Mouse (Mus musculus) forebrain, embryonic 10.5 days (tissue): ENCODE results near the gene Prom1. TPM values are rescaled to one million over a fixed set of nuclear protein-coding genes. Genes with fewer than 3 reads are reported as not detected.
"Not testable (repeated sequence)": the region's sequence is repeated elsewhere in the genome, so short reads cannot be mapped to it uniquely, and the experiment has no call there.

Experiments used
- DNase-seq: peaks from one replicate; pipeline ENCODE4 v3.0.0-alpha.2; 2017; ENCODE audit warnings: low spot score; ENCODE audit errors: extremely low spot score
- H3K27ac ChIP-seq: fragments of 300-500 bp; sonication (generic); 2 replicates; pipeline ENCODE4 v1.5.1; 2016; ENCODE audit warnings: mild to moderate bottlenecking
- H3K27me3 ChIP-seq: fragments of 300-500 bp; sonication (generic); 2 replicates; pipeline ENCODE4 v1.6.1; 2016; ENCODE audit warnings: mild to moderate bottlenecking; ENCODE audit not compliant: poor library complexity, severe bottlenecking
- H3K36me3 ChIP-seq: fragments of 300-500 bp; sonication (generic); replicated peaks from 2 replicates; pipeline ENCODE4 v1.6.1; 2016; ENCODE audit warnings: mild to moderate bottlenecking, moderate library complexity
- H3K4me1 ChIP-seq: fragments of 300-500 bp; sonication (generic); 2 replicates; pipeline ENCODE4 v1.6.1; 2016
- H3K4me3 ChIP-seq: fragments of 300-500 bp; sonication (generic); 2 replicates; pipeline ENCODE4 v1.5.1; 2016; ENCODE audit warnings: mild to moderate bottlenecking, moderate library complexity
- H3K9me3 ChIP-seq: fragments of 300-500 bp; sonication (generic); 2 replicates; pipeline ENCODE4 v1.6.1; 2016; ENCODE audit warnings: mild to moderate bottlenecking, moderate library complexity
- WGBS: fragments of 180-500 bp; shearing (Covaris S2); methylation state at CpG from one replicate; pipeline ENCODE4 v1.1.7; 2016; 5-methylcytosine and 5-hydroxymethylcytosine counted together
- polyA plus RNA-seq: library from polyadenylated mRNA; unstranded; fragments of >200 nt; fragmentation: Nextera tagmentation; extraction: Ambion mirVana; gene quantifications from 2 replicates; pipeline ENCODE4 v1.2.1, GENCODE M21; 2016

Gene Prom1
- polyA plus RNA-seq, result 130 and 147 TPM in 2 replicates

GRCm38 (mm10) chr5:44101231-44102110 is at the start of gene Prom1:
Prom1 (minus strand) TSS chr5:44102032.
- Histone ChIP-seq H3K4me3 (peak within 1 kb of the TSS; percentile 81), H3K4me1 (peaks cover 65% of the 10 kb centered on the region), H3K9me3 (no peaks in the 10 kb centered on the region; the same call in 1 of the 2 replicates), H3K36me3 (peaks cover 22% of the 10 kb centered on the region), H3K27me3 (no peaks in the 10 kb centered on the region; the same call in 1 of the 2 replicates), H3K27ac (peak within 1 kb of the TSS; percentile 99)
- peak; percentile 80 for DNase-seq
- WGBS, result under 1% methylated on average over 44 of the region's 44 CpGs

- Histone ChIP-seq H3K4me3 (no peak overlapping the region), H3K36me3 (no peaks in the 10 kb centered on the region), H3K9me3 (peaks cover 6% of the 10 kb centered on the region; the same call in 1 of the 2 replicates), H3K27me3 (peaks cover 8% of the 10 kb centered on the region), H3K27ac (no peak overlapping the region), H3K4me1 (peaks cover 14% of the 10 kb centered on the region)
- DNase-seq, result no peak
- WGBS, result 94% methylated on average over 3 of the region's 3 CpGs
Measured at GRCm38 (mm10) chr5:44147732-44148131, 45.9 kb upstream of the Prom1 start.

GRCm38 (mm10) chr5:44146437-44147332 is 44.9 kb upstream of the Prom1 start:
- peaks cover 6% of the 10 kb centered on the region; the same call in 1 of the 2 replicates for H3K9me3 ChIP-seq
- H3K36me3 ChIP-seq, result no peaks in the 10 kb centered on the region
- H3K4me1 ChIP-seq, result peaks cover 14% of the 10 kb centered on the region
- no peak overlapping the region for H3K4me3 ChIP-seq
- no peak for DNase-seq
- WGBS, result 87% methylated on average over 6 of the region's 6 CpGs
- no peak overlapping the region for H3K27ac ChIP-seq
- H3K27me3 ChIP-seq, result peaks cover 8% of the 10 kb centered on the region

- Histone ChIP-seq H3K27me3 (peaks cover 8% of the 10 kb centered on the region), H3K36me3 (no peaks in the 10 kb centered on the region), H3K4me3 (no peak overlapping the region), H3K27ac (no peak overlapping the region), H3K4me1 (peaks cover 14% of the 10 kb centered on the region), H3K9me3 (no peaks in the 10 kb centered on the region)
- WGBS, result 24% methylated on average over 8 of the region's 8 CpGs
- DNase-seq, result no peak
Measured at GRCm38 (mm10) chr5:44143467-44144235, 41.8 kb upstream of the Prom1 start.

GRCm38 (mm10) chr5:44127487-44127886 is 25.7 kb upstream of the Prom1 start:
- Histone ChIP-seq H3K4me3 (no peak overlapping the region), H3K27ac (no peak overlapping the region), H3K36me3 (no peaks in the 10 kb centered on the region), H3K27me3 (no peaks in the 10 kb centered on the region), H3K9me3 (no peaks in the 10 kb centered on the region), H3K4me1 (no peaks in the 10 kb centered on the region)
- WGBS, result 89% methylated on average over 4 of the region's 4 CpGs
- no peak for DNase-seq

- not testable (repeated sequence) for H3K9me3 ChIP-seq, H3K4me1 ChIP-seq, H3K27me3 ChIP-seq, H3K36me3 ChIP-seq, H3K27ac ChIP-seq, DNase-seq, H3K4me3 ChIP-seq
- WGBS, result 91% methylated on average over 8 of the region's 8 CpGs
Measured at GRCm38 (mm10) chr5:44126574-44126973, 24.7 kb upstream of the Prom1 start.

- WGBS, result 92% methylated on average over 2 of the region's 2 CpGs
Measured at GRCm38 (mm10) chr5:44121390-44121789, 19.6 kb upstream of the Prom1 start.

GRCm38 (mm10) chr5:44113138-44113537 is 11.3 kb upstream of the Prom1 start:
- WGBS, result 92% methylated on average over 2 of the region's 2 CpGs
- Histone ChIP-seq H3K36me3 (no peaks in the 10 kb centered on the region), H3K27me3 (no peaks in the 10 kb centered on the region), H3K4me3 (no peak overlapping the region), H3K9me3 (no peaks in the 10 kb centered on the region), H3K27ac (no peak overlapping the region), H3K4me1 (no peaks in the 10 kb centered on the region)
- DNase-seq, result no peak

More at GRCm38 (mm10) chr5:44121390-44121789, 19.6 kb upstream of the Prom1 start:
- Histone ChIP-seq H3K36me3 (no peaks in the 10 kb centered on the region), H3K4me1 (no peaks in the 10 kb centered on the region), H3K27me3 (no peaks in the 10 kb centered on the region), H3K27ac (no peak overlapping the region), H3K9me3 (no peaks in the 10 kb centered on the region), H3K4me3 (no peak overlapping the region)
- no peak for DNase-seq

GRCm38 (mm10) chr5:44109121-44109520 is 7.3 kb upstream of the Prom1 start:
- Histone ChIP-seq H3K36me3 (no peaks in the 10 kb centered on the region), H3K9me3 (0 out of 2 replicates have a peak, but pooled peaks cover 2% of the 10 kb centered on the region)
- WGBS, result 84% methylated on average over 2 of the region's 2 CpGs

GRCm38 (mm10) chr5:44108125-44108524 is 6.3 kb upstream of the Prom1 start:
- Histone ChIP-seq H3K9me3 (peaks cover 2% of the 10 kb centered on the region; the same call in 1 of the 2 replicates), H3K27me3 (no peaks in the 10 kb centered on the region), H3K4me3 (no peak overlapping the region), H3K36me3 (0 out of 2 replicates have a peak, but pooled peaks cover 2% of the 10 kb centered on the region), H3K27ac (no peak overlapping the region), H3K4me1 (peaks cover 22% of the 10 kb centered on the region)
- 92% methylated on average over 4 of the region's 4 CpGs for WGBS
- no peak for DNase-seq

More at GRCm38 (mm10) chr5:44109121-44109520, 7.3 kb upstream of the Prom1 start:
- Histone ChIP-seq H3K27me3 (no peaks in the 10 kb centered on the region), H3K4me3 (no peak overlapping the region), H3K27ac (no peak overlapping the region), H3K4me1 (peaks cover 22% of the 10 kb centered on the region)
- no peak for DNase-seq

- Histone ChIP-seq H3K4me1 (peaks cover 38% of the 10 kb centered on the region), H3K9me3 (peaks cover 2% of the 10 kb centered on the region; the same call in 1 of the 2 replicates), H3K4me3 (no peak overlapping the region), H3K27ac (peak overlapping the region; percentile 56), H3K27me3 (no peaks in the 10 kb centered on the region; the same call in 1 of the 2 replicates), H3K36me3 (0 out of 2 replicates have a peak, but pooled peaks cover 2% of the 10 kb centered on the region)
- 83% methylated on average over 4 of the region's 4 CpGs for WGBS
- DNase-seq, result no peak
Measured at GRCm38 (mm10) chr5:44105192-44105591, 3.4 kb upstream of the Prom1 start.

- Histone ChIP-seq H3K4me1 (peaks cover 41% of the 10 kb centered on the region), H3K9me3 (peaks cover 2% of the 10 kb centered on the region; the same call in 1 of the 2 replicates), H3K27me3 (no peaks in the 10 kb centered on the region; the same call in 1 of the 2 replicates), H3K27ac (peak overlapping the region; percentile 56; the same call in 1 of the 2 replicates), H3K4me3 (no peak overlapping the region), H3K36me3 (0 out of 2 replicates have a peak, but pooled peaks cover 2% of the 10 kb centered on the region)
- peak; percentile 26 for DNase-seq
- WGBS, result 39% methylated on average over 8 of the region's 8 CpGs
Measured at GRCm38 (mm10) chr5:44104686-44105085, 2.9 kb upstream of the Prom1 start.
